Mouse (Mus musculus): Measurements from ENCODE around the gene Shf. TPM values are rescaled to one million over a fixed set of nuclear protein-coding genes. Genes with fewer than 3 reads are reported as not detected.

Shf gene
- polyA plus RNA-seq, 1 experiment from 2014 or later = 1.7 TPM

- Histone ChIP-seq H3K9me3 (ENCODE audit: control insufficient read depth, low read length) (no peaks in the 10 kb centered on the region), H3K27me3 (ENCODE audit: control insufficient read depth, insufficient read depth, low read length) (no peaks in the 10 kb centered on the region), H3K27ac (replicated peaks) (no peak overlapping the region), H3K36me3 (ENCODE audit: control insufficient read depth, insufficient read depth, low read length) (no peaks in the 10 kb centered on the region; the same call in 1 of the 2 replicates), H3K9ac (ENCODE audit: low read length) (no peak overlapping the region), H3K4me1 (replicated peaks; ENCODE audit: control insufficient read depth, insufficient read depth) (peaks cover 5% of the 10 kb centered on the region; the same call in 1 of the 2 replicates), H3K4me3 (ENCODE audit: low read depth, low read length) (no peak overlapping the region), H3K4me2 (replicated peaks; ENCODE audit: low read depth) (no peak overlapping the region)
- TF ChIP-seq CTCF (IDR thresholded peaks at IDR 0.05; ENCODE audit: low read depth) (no peak), EP300 (optimal IDR thresholded peaks at IDR 0.05) (no peak)
- DNase-seq (ENCODE audit: low spot score) = no peak
- ATAC-seq (ENCODE audit: low FRiP score, low TSS enrichment) = no peak
- 89% methylated on average over 5 of the region's 5 CpGs for WGBS
These were observed 13.6 kb downstream of the Shf start for GRCm38 (mm10) chr2:122355389-122355788.

GRCm38 (mm10) chr2:122354191-122354929 lies 14.6 kb downstream of the Shf start:
- TF ChIP-seq CTCF (IDR thresholded peaks at IDR 0.05; ENCODE audit: low read depth) (no peak), EP300 (optimal IDR thresholded peaks at IDR 0.05) (no peak)
- Histone ChIP-seq H3K27ac (replicated peaks) (no peak overlapping the region), H3K9ac (ENCODE audit: low read length) (no peak overlapping the region), H3K9me3 (ENCODE audit: control insufficient read depth, low read length) (no peaks in the 10 kb centered on the region), H3K4me2 (replicated peaks; ENCODE audit: low read depth) (no peak overlapping the region), H3K4me1 (replicated peaks; ENCODE audit: control insufficient read depth, insufficient read depth) (peaks cover 5% of the 10 kb centered on the region; the same call in 1 of the 2 replicates), H3K27me3 (ENCODE audit: control insufficient read depth, insufficient read depth, low read length) (no peaks in the 10 kb centered on the region), H3K4me3 (ENCODE audit: low read depth, low read length) (no peak overlapping the region), H3K36me3 (ENCODE audit: control insufficient read depth, insufficient read depth, low read length) (no peaks in the 10 kb centered on the region; the same call in 1 of the 2 replicates)
- 68% methylated on average over 12 of the region's 12 CpGs for WGBS
- no peak for DNase-seq (ENCODE audit: low spot score)
- no peak for ATAC-seq (ENCODE audit: low FRiP score, low TSS enrichment)

- H3K36me3 ChIP-seq (ENCODE audit: control insufficient read depth, insufficient read depth, low read length) = no peaks in the 10 kb centered on the region
- TF ChIP-seq CTCF (IDR thresholded peaks at IDR 0.05; ENCODE audit: low read depth) = no peak
These were observed 15.2 kb downstream of the Shf start for GRCm38 (mm10) chr2:122353765-122354164.

GRCm38 (mm10) chr2:122352992-122353391 lies 16.0 kb downstream of the Shf start:
- ATAC-seq (ENCODE audit: low FRiP score, low TSS enrichment) (no peak), DNase-seq (ENCODE audit: low spot score) (no peak)
- Histone ChIP-seq H3K36me3 (ENCODE audit: control insufficient read depth, insufficient read depth, low read length) (no peaks in the 10 kb centered on the region), H3K4me3 (ENCODE audit: low read depth, low read length) (no peak overlapping the region), H3K9ac (ENCODE audit: low read length) (no peak overlapping the region), H3K4me1 (replicated peaks; ENCODE audit: control insufficient read depth, insufficient read depth) (peaks cover 7% of the 10 kb centered on the region; the same call in 1 of the 2 replicates), H3K9me3 (ENCODE audit: control insufficient read depth, low read length) (no peaks in the 10 kb centered on the region), H3K27me3 (ENCODE audit: control insufficient read depth, insufficient read depth, low read length) (no peaks in the 10 kb centered on the region), H3K27ac (replicated peaks) (no peak overlapping the region), H3K4me2 (replicated peaks; ENCODE audit: low read depth) (no peak overlapping the region)
- TF ChIP-seq EP300 (optimal IDR thresholded peaks at IDR 0.05) = no peak
- no peak for TF ChIP-seq CTCF (IDR thresholded peaks at IDR 0.05; ENCODE audit: low read depth)
- WGBS = 84% methylated on average over 6 of the region's 6 CpGs

More at GRCm38 (mm10) chr2:122353765-122354164, 15.2 kb downstream of the Shf start:
- H3K27me3 ChIP-seq (ENCODE audit: control insufficient read depth, insufficient read depth, low read length) = no peaks in the 10 kb centered on the region
- no peak overlapping the region for H3K9ac ChIP-seq (ENCODE audit: low read length)
- H3K4me2 ChIP-seq (replicated peaks; ENCODE audit: low read depth) = no peak overlapping the region
- ATAC-seq (ENCODE audit: low FRiP score, low TSS enrichment) (no peak), DNase-seq (ENCODE audit: low spot score) (no peak)
- H3K27ac ChIP-seq (replicated peaks) = no peak overlapping the region
- no peak overlapping the region for H3K4me3 ChIP-seq (ENCODE audit: low read depth, low read length)
- no peaks in the 10 kb centered on the region for H3K9me3 ChIP-seq (ENCODE audit: control insufficient read depth, low read length)
- H3K4me1 ChIP-seq (replicated peaks; ENCODE audit: control insufficient read depth, insufficient read depth) = peaks cover 7% of the 10 kb centered on the region; the same call in 1 of the 2 replicates
- WGBS = 94% methylated on average over 8 of the region's 8 CpGs

GRCm38 (mm10) chr2:122351931-122352329 lies 17.0 kb downstream of the Shf start:
- Histone ChIP-seq H3K4me2 (replicated peaks; ENCODE audit: low read depth) (peak overlapping the region; percentile 11; the same call in 1 of the 2 replicates), H3K27ac (replicated peaks) (peak overlapping the region; percentile 69; the same call in 1 of the 2 replicates), H3K36me3 (ENCODE audit: control insufficient read depth, insufficient read depth, low read length) (no peaks in the 10 kb centered on the region), H3K9me3 (ENCODE audit: control insufficient read depth, low read length) (no peaks in the 10 kb centered on the region), H3K4me3 (ENCODE audit: low read depth, low read length) (no peak overlapping the region), H3K4me1 (replicated peaks; ENCODE audit: control insufficient read depth, insufficient read depth) (peaks cover 7% of the 10 kb centered on the region; the same call in 1 of the 2 replicates), H3K27me3 (ENCODE audit: control insufficient read depth, insufficient read depth, low read length) (no peaks in the 10 kb centered on the region), H3K9ac (ENCODE audit: low read length) (no peak overlapping the region)
- DNase-seq (ENCODE audit: low spot score) (peak; percentile 53), ATAC-seq (ENCODE audit: low FRiP score, low TSS enrichment) (no peak)
- WGBS = 22% methylated on average over 4 of the region's 4 CpGs
- no peak for TF ChIP-seq EP300 (optimal IDR thresholded peaks at IDR 0.05)
- TF ChIP-seq CTCF (IDR thresholded peaks at IDR 0.05; ENCODE audit: low read depth) = no peak

Measured in stomach, postnatal 0 days (tissue).